Mouse (Mus musculus) neural tube, embryonic 12.5 days (tissue): ENCODE data around the gene Zbtb44. TPM values are rescaled to one million over a fixed set of nuclear protein-coding genes. Genes with fewer than 3 reads are reported as not detected.

ENCODE experiments used
- ATAC-seq: fragments of 200-750 bp; cut with Nextera tagmentation; 2 replicates; pipeline ENCODE4 v1.8.0; 2017; ENCODE audit warnings: low read depth, mild to moderate bottlenecking, moderate TSS enrichment, moderate library complexity; ENCODE audit not compliant: low FRiP score
- H3K27ac ChIP-seq: fragments of 300-500 bp; sonication (generic); 2 replicates; pipeline ENCODE4 v1.5.1; 2016
- H3K27me3 ChIP-seq: fragments of 300-500 bp; sonication (generic); replicated peaks from 2 replicates; pipeline ENCODE4 v1.6.1; 2016; ENCODE audit warnings: mild to moderate bottlenecking
- H3K36me3 ChIP-seq: fragments of 300-500 bp; sonication (generic); 2 replicates; pipeline ENCODE4 v1.6.1; 2016; ENCODE audit warnings: mild to moderate bottlenecking
- H3K4me1 ChIP-seq: fragments of 300-500 bp; sonication (generic); 2 replicates; pipeline ENCODE4 v1.6.1; 2016
- H3K4me2 ChIP-seq: fragments of 300-500 bp; sonication (generic); replicated peaks from 2 replicates; pipeline ENCODE4 v1.6.1; 2016; ENCODE audit warnings: mild to moderate bottlenecking
- H3K4me3 ChIP-seq: fragments of 300-500 bp; sonication (generic); 2 replicates; pipeline ENCODE4 v1.5.1; 2016
- H3K9ac ChIP-seq: fragments of 300-500 bp; sonication (generic); 2 replicates; pipeline ENCODE4 v1.6.1; 2016; ENCODE audit warnings: mild to moderate bottlenecking
- H3K9me3 ChIP-seq: fragments of 300-500 bp; sonication (generic); 2 replicates; pipeline ENCODE4 v1.6.1; 2016; ENCODE audit warnings: mild to moderate bottlenecking
- WGBS: fragments of 180-500 bp; shearing (Covaris S2); methylation state at CpG from one replicate; pipeline ENCODE4 v1.1.7; 2016; 5-methylcytosine and 5-hydroxymethylcytosine counted together
- polyA plus RNA-seq: library from polyadenylated mRNA; unstranded; fragments of >200 nt; fragmentation: Nextera tagmentation; extraction: Ambion mirVana; gene quantifications from 2 replicates; pipeline ENCODE4 v1.2.1, GENCODE M21; 2016

Gene Zbtb44
- 6.7 and 7.3 TPM in 2 replicates for polyA plus RNA-seq

DNA sequence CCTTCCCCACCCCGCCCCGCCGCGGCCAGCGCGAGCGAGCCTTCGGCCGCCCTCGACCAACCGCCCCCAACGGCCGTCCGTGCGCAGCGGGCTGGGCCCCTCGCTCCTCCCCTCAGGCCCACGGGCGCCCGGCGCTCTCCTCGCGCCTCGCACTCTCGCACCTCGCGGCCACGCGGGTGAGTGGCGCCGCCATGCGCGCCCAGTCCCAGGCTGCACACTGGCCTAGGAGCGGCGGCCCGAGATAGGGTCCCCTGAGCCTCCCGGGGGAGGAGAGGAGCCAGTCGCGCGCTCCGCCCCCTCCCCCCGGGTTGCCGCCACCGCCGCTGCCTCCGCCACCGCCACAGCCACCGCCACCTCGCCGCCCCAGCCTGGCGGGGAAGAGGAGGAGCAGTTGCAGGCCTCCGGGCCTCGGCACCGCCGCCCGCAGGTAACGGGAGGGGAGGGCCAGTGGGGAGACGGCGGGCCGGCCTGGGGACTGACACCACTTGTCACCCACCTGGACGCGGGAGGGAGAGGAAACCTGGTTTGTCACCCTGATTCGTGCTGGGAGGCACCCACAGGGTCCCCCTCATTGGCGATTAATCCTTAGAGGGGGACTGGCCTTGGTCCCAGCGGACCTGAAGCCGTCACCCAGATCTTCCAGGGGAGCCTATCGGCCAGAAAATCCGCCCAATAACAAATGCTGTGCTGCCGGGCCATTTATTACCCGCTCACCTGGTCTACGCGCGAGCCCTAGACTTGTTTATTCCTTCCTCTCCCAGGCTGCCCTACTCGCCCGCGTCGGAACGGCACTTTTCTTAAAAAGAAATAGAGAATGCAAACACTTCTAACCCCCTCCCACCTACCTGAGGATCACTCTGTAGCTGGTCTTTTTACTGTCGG is at the start of gene Zbtb44:
Zbtb44 (plus strand) TSS at position 113 of the 882 bp plus-strand sequence.
- H3K36me3 ChIP-seq, result no peaks in the 10 kb centered on the region
- peak within 1 kb of the TSS; percentile 82 for H3K4me3 ChIP-seq
- H3K27ac ChIP-seq, result peak within 1 kb of the TSS; percentile 89
- peak within 1 kb of the TSS; percentile 77 for H3K4me2 ChIP-seq
- under 1% methylated on average over 61 of the region's 79 CpGs for WGBS
- no peaks in the 10 kb centered on the region for H3K9me3 ChIP-seq
- peak; percentile 92 for ATAC-seq
- peak within 1 kb of the TSS; percentile 95 for H3K9ac ChIP-seq
- H3K27me3 ChIP-seq, result no peaks in the 10 kb centered on the region
- H3K4me1 ChIP-seq, result peaks cover 17% of the 10 kb centered on the region; the same call in 1 of the 2 replicates

DNA sequence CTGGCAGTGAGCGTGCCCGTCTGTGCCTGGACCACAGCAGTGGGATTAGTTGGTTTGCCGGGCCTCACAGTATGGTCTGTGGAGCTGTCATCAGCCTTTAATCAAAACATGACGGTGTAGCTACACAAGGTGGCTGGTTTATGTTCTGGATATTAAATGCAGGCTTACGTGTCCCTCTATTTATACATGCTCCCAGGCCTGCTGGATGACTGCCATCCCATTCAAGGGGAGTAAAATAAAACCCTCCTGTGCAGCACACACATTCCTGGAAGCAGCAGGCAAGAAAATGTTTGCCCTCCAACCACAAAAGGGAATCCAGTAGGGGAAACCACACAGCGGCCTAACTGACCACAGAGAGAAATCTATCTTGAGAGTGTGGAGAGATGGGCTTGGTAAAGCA is 44.7 kb upstream of the Zbtb44 start:
- no peak overlapping the region for H3K27ac ChIP-seq
- no peaks in the 10 kb centered on the region for H3K36me3 ChIP-seq
- H3K9ac ChIP-seq, result no peak overlapping the region
- ATAC-seq, result no peak
- H3K27me3 ChIP-seq, result no peaks in the 10 kb centered on the region
- no peak overlapping the region for H3K4me3 ChIP-seq
- H3K9me3 ChIP-seq, result no peaks in the 10 kb centered on the region
- 73% methylated on average over 6 of the region's 6 CpGs for WGBS
- no peak overlapping the region for H3K4me2 ChIP-seq
- H3K4me1 ChIP-seq, result no peaks in the 10 kb centered on the region

DNA sequence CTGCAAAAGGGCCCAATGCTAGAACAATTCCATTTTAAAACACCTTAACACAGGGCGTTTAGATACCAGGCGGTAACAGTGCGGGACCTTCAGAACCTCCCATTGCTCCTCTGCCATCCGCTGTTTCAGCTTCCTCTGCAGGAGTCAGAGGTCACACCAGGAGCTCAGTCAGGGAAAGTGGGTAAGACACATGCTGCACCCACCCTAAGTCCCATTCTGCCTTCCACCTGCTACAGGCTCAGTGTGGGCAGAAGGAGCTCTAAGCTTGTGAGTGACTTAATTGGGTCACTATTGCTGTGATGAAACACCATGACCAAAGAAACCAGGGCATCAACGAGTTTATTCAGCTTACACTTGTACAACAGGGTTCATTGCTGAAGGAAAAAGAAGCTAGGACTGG is 37.3 kb upstream of the Zbtb44 start:
- Histone ChIP-seq H3K4me3 (no peak overlapping the region), H3K4me1 (no peaks in the 10 kb centered on the region), H3K36me3 (no peaks in the 10 kb centered on the region), H3K9ac (no peak overlapping the region), H3K27me3 (no peaks in the 10 kb centered on the region), H3K27ac (no peak overlapping the region), H3K4me2 (no peak overlapping the region), H3K9me3 (no peaks in the 10 kb centered on the region)
- no peak for ATAC-seq
- WGBS, result 83% methylated on average over 5 of the region's 5 CpGs

DNA sequence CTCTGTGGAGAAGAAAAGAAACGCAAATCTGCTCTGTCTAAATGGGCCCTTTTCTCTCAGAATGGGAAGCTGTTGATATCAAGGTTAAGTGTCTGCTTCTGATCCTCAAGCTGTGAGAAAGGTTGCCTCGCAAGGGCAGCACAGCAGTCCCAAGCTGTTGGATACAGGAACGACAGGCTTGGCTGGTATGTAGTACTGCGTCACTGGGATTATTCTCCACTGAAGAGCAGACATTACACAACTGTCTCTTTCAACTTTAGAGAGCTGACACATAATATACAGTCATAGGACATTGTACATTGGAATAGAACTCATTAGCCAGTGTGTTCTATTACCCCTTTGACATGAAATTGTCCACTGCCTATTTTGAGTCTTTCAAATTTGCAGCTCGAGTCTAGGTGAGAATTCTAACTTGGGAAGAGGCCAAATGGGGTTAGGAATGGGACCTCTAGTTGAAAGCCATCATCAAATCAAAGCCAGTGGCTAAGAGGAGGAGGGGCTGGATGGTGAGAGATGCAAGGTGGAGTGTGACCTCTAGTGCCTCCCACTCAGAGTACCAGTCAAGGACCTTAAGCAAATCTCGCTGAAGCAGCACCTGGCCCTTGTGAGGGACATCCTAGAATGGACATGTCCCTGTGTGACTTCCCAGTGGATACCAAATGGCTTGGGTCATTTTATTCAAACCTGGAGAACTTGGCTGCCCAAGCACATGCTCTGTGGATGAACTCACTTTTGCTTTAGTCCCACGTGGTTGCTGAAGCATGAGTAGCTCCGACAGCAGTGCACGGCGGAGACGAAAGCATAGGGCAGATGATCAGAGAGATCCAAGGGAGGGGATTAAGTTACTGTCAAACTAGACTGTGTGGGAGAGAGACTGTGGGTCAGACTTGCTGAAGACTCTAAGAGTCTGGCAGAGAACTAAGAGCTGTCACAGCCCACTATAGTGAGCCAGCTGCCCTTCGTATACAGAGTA is 33.6 kb upstream of the Zbtb44 start:
- Histone ChIP-seq H3K4me2 (no peak overlapping the region), H3K4me3 (no peak overlapping the region), H3K27ac (no peak overlapping the region), H3K9ac (no peak overlapping the region), H3K4me1 (no peaks in the 10 kb centered on the region), H3K9me3 (no peaks in the 10 kb centered on the region), H3K27me3 (no peaks in the 10 kb centered on the region), H3K36me3 (no peaks in the 10 kb centered on the region)
- ATAC-seq, result no peak
- WGBS, result 85% methylated on average over 12 of the region's 12 CpGs

DNA sequence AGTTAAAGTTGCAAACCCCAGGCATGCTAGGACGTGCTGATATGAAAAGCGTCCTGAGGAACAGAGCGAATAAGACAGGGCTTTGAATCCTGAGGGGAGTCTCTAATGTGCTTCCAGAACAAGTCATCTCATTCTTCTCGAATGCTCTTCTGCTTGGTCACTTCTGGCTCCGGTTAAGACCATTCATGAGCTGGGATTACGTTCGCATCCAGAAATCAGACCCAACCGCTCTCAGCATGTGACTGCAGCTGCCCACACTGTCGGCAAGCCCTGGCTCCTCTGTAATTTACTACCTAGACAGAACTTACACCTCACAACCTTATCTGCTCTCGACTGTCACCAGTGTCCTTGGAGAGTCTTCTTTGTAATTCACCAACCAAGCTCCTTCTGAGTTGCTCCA is 29.8 kb upstream of the Zbtb44 start:
- Histone ChIP-seq H3K36me3 (no peaks in the 10 kb centered on the region), H3K4me3 (no peak overlapping the region), H3K4me2 (no peak overlapping the region), H3K9me3 (no peaks in the 10 kb centered on the region), H3K27ac (no peak overlapping the region), H3K9ac (no peak overlapping the region), H3K4me1 (no peaks in the 10 kb centered on the region), H3K27me3 (no peaks in the 10 kb centered on the region)
- WGBS, result 76% methylated on average over 10 of the region's 10 CpGs
- ATAC-seq, result no peak

DNA sequence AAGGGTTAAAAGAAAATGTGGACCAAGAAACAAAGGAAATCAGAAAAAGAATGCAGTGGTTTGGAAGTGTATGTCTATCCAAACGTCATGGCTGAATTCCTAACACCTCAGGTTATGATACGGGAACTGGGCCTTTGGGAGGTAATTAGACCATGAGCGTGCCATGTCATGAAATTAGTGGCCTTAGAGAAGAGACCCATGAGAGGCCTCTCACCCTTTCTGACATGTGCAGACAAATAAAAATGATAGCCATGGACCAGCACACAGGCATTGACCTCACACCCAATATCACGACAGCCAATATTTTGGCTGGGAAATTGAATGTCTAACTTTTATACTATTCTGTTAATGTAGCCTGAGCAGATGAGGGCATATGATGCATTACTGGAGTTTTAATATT is 27.9 kb upstream of the Zbtb44 start:
- Histone ChIP-seq H3K4me3 (no peak overlapping the region), H3K9ac (no peak overlapping the region), H3K27me3 (no peaks in the 10 kb centered on the region), H3K4me1 (no peaks in the 10 kb centered on the region), H3K36me3 (no peaks in the 10 kb centered on the region), H3K4me2 (no peak overlapping the region), H3K9me3 (no peaks in the 10 kb centered on the region), H3K27ac (no peak overlapping the region)
- 86% methylated on average over 4 of the region's 4 CpGs for WGBS
- ATAC-seq, result no peak

DNA sequence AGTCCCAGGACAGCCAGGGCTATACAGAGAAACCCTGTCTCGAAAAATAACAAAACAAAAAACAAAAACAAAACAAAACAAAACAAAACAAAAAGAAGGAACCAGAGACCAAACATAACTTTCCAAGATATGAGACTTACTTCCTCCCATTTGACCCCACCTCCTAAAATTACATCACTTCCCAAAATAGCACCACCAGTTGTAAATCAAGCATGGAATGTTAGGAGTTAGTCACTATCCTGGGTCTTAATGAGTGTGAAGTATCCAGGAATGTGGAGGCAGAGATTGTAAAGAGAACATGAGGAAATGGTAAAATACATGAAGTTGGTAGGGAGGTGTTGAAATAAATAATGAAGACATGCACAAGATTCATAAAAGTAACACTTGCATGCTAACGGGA is 21.1 kb upstream of the Zbtb44 start:
- Histone ChIP-seq H3K27me3 (no peaks in the 10 kb centered on the region), H3K4me3 (no peak overlapping the region), H3K9me3 (no peaks in the 10 kb centered on the region), H3K9ac (no peak overlapping the region), H3K27ac (no peak overlapping the region), H3K4me2 (no peak overlapping the region), H3K4me1 (no peaks in the 10 kb centered on the region), H3K36me3 (no peaks in the 10 kb centered on the region)
- no peak for ATAC-seq
- 86% methylated on average over 2 of the region's 2 CpGs for WGBS

DNA sequence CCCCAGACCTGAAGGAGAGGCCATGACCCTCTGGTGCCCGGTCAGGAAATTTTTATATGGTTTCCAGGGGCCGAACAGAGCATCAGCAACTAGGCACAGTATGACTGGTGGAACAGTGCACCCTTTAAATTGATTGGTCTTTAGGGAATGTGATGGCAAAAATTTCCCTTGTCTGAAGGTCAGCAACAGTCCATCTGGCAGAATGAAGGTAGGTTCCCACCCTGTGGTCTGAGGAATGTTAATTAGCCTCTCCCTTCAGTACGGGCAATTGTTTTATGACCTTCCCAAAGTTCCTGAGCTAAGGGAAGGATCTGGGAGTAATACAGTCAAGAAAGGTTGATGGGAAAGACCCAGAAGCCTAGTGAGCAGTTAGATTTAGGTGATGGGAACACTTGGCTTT is 20.4 kb upstream of the Zbtb44 start:
- Histone ChIP-seq H3K9ac (no peak overlapping the region), H3K4me3 (no peak overlapping the region), H3K4me2 (no peak overlapping the region), H3K36me3 (no peaks in the 10 kb centered on the region), H3K27ac (no peak overlapping the region), H3K27me3 (no peaks in the 10 kb centered on the region), H3K4me1 (no peaks in the 10 kb centered on the region), H3K9me3 (no peaks in the 10 kb centered on the region)
- 33% methylated on average over 3 of the region's 3 CpGs for WGBS
- ATAC-seq, result no peak

DNA sequence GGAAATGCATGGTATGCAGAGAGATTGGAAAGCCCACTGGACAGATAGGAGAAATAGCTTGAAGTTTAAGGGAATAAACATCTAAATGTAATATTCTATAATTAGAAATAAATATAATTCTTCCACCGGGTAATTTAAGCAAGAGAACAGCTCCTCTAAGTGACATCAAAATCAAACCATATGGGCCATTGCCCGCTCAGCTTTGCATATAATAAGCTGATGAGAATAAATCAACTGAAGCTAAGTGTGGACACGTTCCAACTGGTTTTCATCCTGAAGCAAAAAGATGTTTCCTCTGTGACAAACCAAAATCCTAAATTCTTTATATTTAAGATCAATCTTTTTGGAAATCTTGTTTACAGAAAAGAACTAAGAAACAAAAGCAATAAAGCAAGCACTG is 19.7 kb upstream of the Zbtb44 start:
- WGBS, result 81% methylated on average over 3 of the region's 3 CpGs
- no peaks in the 10 kb centered on the region for H3K9me3 ChIP-seq
- H3K4me3 ChIP-seq, result no peak overlapping the region
- ATAC-seq, result no peak
- H3K4me2 ChIP-seq, result no peak overlapping the region
- H3K27me3 ChIP-seq, result no peaks in the 10 kb centered on the region
- H3K9ac ChIP-seq, result no peak overlapping the region
- H3K36me3 ChIP-seq, result no peaks in the 10 kb centered on the region
- H3K27ac ChIP-seq, result no peak overlapping the region
- H3K4me1 ChIP-seq, result no peaks in the 10 kb centered on the region

DNA sequence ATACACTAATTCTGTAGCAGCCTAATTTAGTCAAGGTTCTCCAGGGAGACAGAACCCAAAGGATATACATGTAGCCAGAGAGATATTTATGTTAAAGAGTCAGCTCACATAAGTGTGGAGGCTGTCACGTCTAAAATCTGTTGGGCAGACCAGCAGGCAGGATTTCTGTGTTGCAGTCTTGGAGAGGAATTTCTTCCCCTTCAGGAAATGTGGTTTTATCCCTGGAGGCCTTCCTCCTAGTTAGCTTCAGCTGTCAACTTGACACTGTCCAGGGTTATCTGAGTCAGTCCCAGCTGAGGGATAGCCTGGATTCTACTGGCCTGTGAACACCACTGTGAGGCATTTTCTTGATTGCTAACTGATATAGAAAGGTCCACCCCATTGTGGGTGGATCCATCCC is 18.9 kb upstream of the Zbtb44 start:
- Histone ChIP-seq H3K4me2 (no peak overlapping the region), H3K9ac (no peak overlapping the region), H3K27me3 (no peaks in the 10 kb centered on the region), H3K9me3 (no peaks in the 10 kb centered on the region), H3K4me3 (no peak overlapping the region), H3K36me3 (no peaks in the 10 kb centered on the region), H3K4me1 (no peaks in the 10 kb centered on the region), H3K27ac (no peak overlapping the region)
- WGBS, result 68% methylated on average over 1 of the region's 1 CpGs
- ATAC-seq, result no peak

DNA sequence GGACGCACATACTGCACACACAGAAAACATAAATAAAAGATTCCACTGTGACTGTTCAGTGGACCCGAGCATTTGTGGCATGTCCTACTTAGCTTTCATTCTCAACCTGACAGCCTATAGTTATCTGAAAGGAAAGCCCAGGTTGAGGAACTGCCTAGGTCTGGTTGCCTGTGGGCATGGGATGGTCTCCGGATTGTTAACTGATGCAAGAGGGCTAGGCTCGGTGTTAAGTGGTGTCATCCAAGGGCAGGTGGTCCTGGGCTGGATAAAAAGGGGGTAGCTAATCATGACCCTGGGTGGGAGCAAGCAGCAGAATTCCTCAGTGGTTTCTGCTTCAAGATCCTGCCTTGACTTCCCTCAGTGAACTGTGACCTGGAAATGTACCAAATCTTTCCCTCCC is 17.8 kb upstream of the Zbtb44 start:
- Histone ChIP-seq H3K27me3 (no peaks in the 10 kb centered on the region), H3K4me3 (no peak overlapping the region), H3K27ac (no peak overlapping the region), H3K9ac (no peak overlapping the region), H3K36me3 (no peaks in the 10 kb centered on the region), H3K4me2 (no peak overlapping the region), H3K9me3 (no peaks in the 10 kb centered on the region), H3K4me1 (no peaks in the 10 kb centered on the region)
- ATAC-seq, result no peak
- 80% methylated on average over 4 of the region's 4 CpGs for WGBS

DNA sequence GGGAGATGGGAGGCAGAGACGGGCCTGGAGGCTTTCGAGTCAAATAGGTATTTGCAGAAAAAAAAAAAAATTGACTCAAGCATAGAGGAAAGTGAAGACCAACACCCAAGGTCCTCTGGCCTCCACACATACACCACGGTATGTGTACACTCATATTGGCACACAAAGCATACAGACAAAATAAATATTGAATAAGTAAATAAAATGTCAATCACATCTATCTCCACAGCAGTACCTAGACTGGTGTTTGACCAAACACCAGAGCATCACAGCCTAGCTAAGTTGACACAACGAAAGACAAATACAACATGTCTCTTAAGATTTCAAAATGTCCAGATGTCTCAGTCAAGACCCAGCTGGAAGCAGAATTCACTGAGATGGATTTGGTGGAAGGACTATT is 17.0 kb upstream of the Zbtb44 start:
- Histone ChIP-seq H3K36me3 (no peaks in the 10 kb centered on the region), H3K9ac (no peak overlapping the region), H3K4me1 (no peaks in the 10 kb centered on the region), H3K4me3 (no peak overlapping the region), H3K9me3 (no peaks in the 10 kb centered on the region), H3K27me3 (no peaks in the 10 kb centered on the region), H3K27ac (no peak overlapping the region), H3K4me2 (no peak overlapping the region)
- no peak for ATAC-seq
- WGBS, result 89% methylated on average over 4 of the region's 4 CpGs
